In the genomic region with DNA sequence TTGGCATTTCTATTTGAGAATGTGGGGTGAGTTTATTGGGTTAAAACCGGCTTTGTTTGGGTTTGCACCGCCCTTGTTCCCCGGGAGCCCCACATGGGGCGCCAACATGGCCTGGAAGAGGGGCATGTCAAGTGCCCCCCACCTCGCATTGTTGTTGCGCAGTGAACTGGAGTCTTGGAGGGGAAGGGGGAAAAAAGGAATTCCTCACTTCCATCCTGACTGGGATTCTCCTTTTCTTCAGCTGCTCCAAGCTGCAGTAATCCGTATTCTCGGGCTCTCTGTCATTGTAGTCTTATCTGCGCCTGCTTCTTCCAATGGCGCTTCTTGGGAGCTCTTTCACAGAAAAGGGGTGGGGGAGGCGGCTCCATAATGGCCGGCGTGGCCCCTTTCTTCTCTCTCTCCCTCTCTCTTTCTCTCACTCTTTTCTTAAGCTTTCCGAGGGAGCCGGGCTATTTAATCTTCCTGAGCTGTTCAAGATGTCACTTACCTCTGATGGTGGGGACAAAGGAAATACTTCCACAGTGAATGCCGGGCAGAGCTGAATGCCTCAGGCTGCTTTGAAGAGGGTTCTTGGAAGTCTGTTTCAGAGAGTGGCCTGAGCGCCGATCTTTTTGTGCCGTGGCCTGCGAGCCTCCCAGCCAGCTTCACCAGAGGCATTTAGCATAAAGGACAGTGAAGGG, we compare ENCODE assay signal across 16 mouse cellular contexts.
DNase-seq lines count a peak whose midpoint lies in the region; ATAC-seq and TF ChIP-seq lines count a peak whose summit lies in the region.
"Had no signal": no experiment of that assay in that cellular context is flagged by ENCODE, and none has a peak within 500 bp of the region (broad histone marks: within the 10 kb centered on the region; RNA-seq: fewer than 3 reads in every experiment).

No protein-coding gene starts in this region.

- no peak for TF ChIP-seq CTCF in liver, postnatal 0 days (IDR thresholded peaks at IDR 0.05; ENCODE audit: low read depth)

- WGBS in forebrain, embryonic 15.5 days = 4% methylated on average over 20 of the region's 20 CpGs
- WGBS in midbrain, embryonic 10.5 days = 18% methylated on average over 20 of the region's 20 CpGs
- whole genome bisulfite sequencing in neural tube, embryonic 14.5 days = 15% methylated on average over 20 of the region's 20 CpGs
- 85% methylated on average over 20 of the region's 20 CpGs for WGBS in liver, postnatal 0 days (ENCODE audit: insufficient replicate concordance)

- no peak for TF ChIP-seq EP300 in liver, postnatal 0 days (IDR thresholded peaks at IDR 0.05; ENCODE audit: low read depth)

- ATAC-seq in frontal cortex, adult (ENCODE audit: low TSS enrichment) = peak; percentile 47; the same call in 1 of the 2 replicates
- peak; percentile 49 for ATAC-seq in forebrain, embryonic 15.5 days (replicated peaks)
- ATAC-seq in neural tube, embryonic 14.5 days (ENCODE audit: low read depth) = peak; percentile 60
- no peak for ATAC-seq in liver, postnatal 0 days
- ATAC-seq: inflammation-experienced regulatory T-cells, adult 6 months had no signal

- no peak for DNase-seq in frontal cortex, postnatal 25 days (ENCODE audit: low spot score in 2 of 2)
- peak; percentile 89 for DNase-seq in midbrain, embryonic 10.5 days (ENCODE audit: low spot score)
- no peak for DNase-seq in lung, postnatal 25 days (ENCODE audit: low spot score)
- no peak for DNase-seq in liver, postnatal 0 days
- no peak for DNase-seq in ovary, adult 18-20 months (ENCODE audit: low spot score)
- DNase-seq: cerebellum, adult 9-11 months; gastrocnemius, adult 2 months; kidney, postnatal 36 days; thymus, adult 2 months had no signal

- H3K4me1 ChIP-seq in forebrain, embryonic 15.5 days = peaks cover 35% of the 10 kb centered on the region
- H3K4me1 ChIP-seq in midbrain, embryonic 10.5 days = peaks cover 78% of the 10 kb centered on the region
- H3K4me1 ChIP-seq in neural tube, embryonic 14.5 days (ENCODE audit: control insufficient read depth, insufficient read depth, low read length) = peaks cover 12% of the 10 kb centered on the region
- no peaks in the 10 kb centered on the region for H3K4me1 ChIP-seq in liver, postnatal 0 days (ENCODE audit: insufficient read depth)

- 0 out of 2 replicates have a peak overlapping the region, but pooled peaks have one; percentile 14 for H3K9ac ChIP-seq in forebrain, embryonic 15.5 days (replicated peaks)
- H3K9ac ChIP-seq in neural tube, embryonic 14.5 days (replicated peaks; ENCODE audit: low read depth, low read length) = peak overlapping the region; percentile 4; the same call in 1 of the 2 replicates
- no peak overlapping the region for H3K9ac ChIP-seq in liver, postnatal 0 days (replicated peaks)
- H3K9ac ChIP-seq: heart, embryonic 13.5 days had no signal

- no peaks in the 10 kb centered on the region for H3K36me3 ChIP-seq in forebrain, embryonic 15.5 days
- no peaks in the 10 kb centered on the region for H3K36me3 ChIP-seq in midbrain, embryonic 10.5 days
- H3K36me3 ChIP-seq in neural tube, embryonic 14.5 days (ENCODE audit: control insufficient read depth, insufficient read depth, low read length) = no peaks in the 10 kb centered on the region
- no peaks in the 10 kb centered on the region for H3K36me3 ChIP-seq in liver, postnatal 0 days (replicated peaks; ENCODE audit: insufficient read depth, low read length)
- H3K36me3 ChIP-seq: heart, embryonic 13.5 days had no signal

- H3K27me3 ChIP-seq in forebrain, embryonic 15.5 days = no peaks in the 10 kb centered on the region
- peaks cover 42% of the 10 kb centered on the region for H3K27me3 ChIP-seq in midbrain, embryonic 10.5 days (ENCODE audit: low read depth, poor library complexity, severe bottlenecking)
- H3K27me3 ChIP-seq in neural tube, embryonic 14.5 days (ENCODE audit: control insufficient read depth, insufficient read depth, low read length) = no peaks in the 10 kb centered on the region
- H3K27me3 ChIP-seq in liver, postnatal 0 days (ENCODE audit: insufficient read depth, low read length) = no peaks in the 10 kb centered on the region

- peak overlapping the region; percentile 2; the same call in 1 of the 2 replicates for H3K4me3 ChIP-seq in forebrain, embryonic 15.5 days
- H3K4me3 ChIP-seq in midbrain, embryonic 10.5 days = peak overlapping the region; percentile 42
- H3K4me3 ChIP-seq in neural tube, embryonic 14.5 days (ENCODE audit: low read depth, low read length) = no peak overlapping the region
- H3K4me3 ChIP-seq in liver, postnatal 0 days (ENCODE audit: low read depth, low read length) = no peak overlapping the region
- H3K4me3 ChIP-seq: gastrocnemius, adult 2 months; heart, embryonic 13.5 days had no signal

- peak overlapping the region; percentile 49; the same call in 1 of the 2 replicates for H3K27ac ChIP-seq in forebrain, embryonic 15.5 days (replicated peaks)
- H3K27ac ChIP-seq in midbrain, embryonic 10.5 days (replicated peaks) = peak overlapping the region; percentile 84
- H3K27ac ChIP-seq in neural tube, embryonic 14.5 days (ENCODE audit: low read depth, low read length) = no peak overlapping the region; the same call in 1 of the 2 replicates
- H3K27ac ChIP-seq in liver, postnatal 0 days (ENCODE audit: low read depth) = no peak overlapping the region
- H3K27ac ChIP-seq: gastrocnemius, adult 2 months; heart, embryonic 13.5 days; macrophage had no signal

- H3K9me3 ChIP-seq in forebrain, embryonic 15.5 days = no peaks in the 10 kb centered on the region
- H3K9me3 ChIP-seq in midbrain, embryonic 10.5 days (replicated peaks) = no peaks in the 10 kb centered on the region
- no peaks in the 10 kb centered on the region for H3K9me3 ChIP-seq in neural tube, embryonic 14.5 days (ENCODE audit: control insufficient read depth, low read length)
- no peaks in the 10 kb centered on the region for H3K9me3 ChIP-seq in liver, postnatal 0 days (ENCODE audit: low read length)
- H3K9me3 ChIP-seq: heart, embryonic 13.5 days had no signal

- peak overlapping the region; percentile 29 for H3K4me2 ChIP-seq in forebrain, embryonic 15.5 days (replicated peaks)
- peak overlapping the region; percentile 35; the same call in 1 of the 2 replicates for H3K4me2 ChIP-seq in neural tube, embryonic 14.5 days (ENCODE audit: low read depth, low read length)
- no peak overlapping the region for H3K4me2 ChIP-seq in liver, postnatal 0 days (ENCODE audit: low read depth, low read length)
- H3K4me2 ChIP-seq: heart, embryonic 13.5 days; liver, embryonic 11.5 days had no signal

Comparison
In these comparisons a context has a peak if more than half of its experiments do, and no peak if none do; other contexts are left out.
1. H3K27ac ChIP-seq: peak in forebrain, embryonic 15.5 days (single experiment) and midbrain, embryonic 10.5 days (single experiment); none in neural tube, embryonic 14.5 days (single experiment) and liver, postnatal 0 days (single experiment).
2. H3K4me3 ChIP-seq: peak in forebrain, embryonic 15.5 days (single experiment) and midbrain, embryonic 10.5 days (single experiment); none in neural tube, embryonic 14.5 days (single experiment) and liver, postnatal 0 days (single experiment).